Mouse (Mus musculus) liver, postnatal 0 days (tissue): ENCODE measurements around the gene Rapgef2. TPM values are rescaled to one million over a fixed set of nuclear protein-coding genes. Genes with fewer than 3 reads are reported as not detected.

Experiments
- ATAC-seq: fragments of 200-750 bp; cut with Nextera tagmentation; 2 replicates; pipeline ENCODE4 v1.8.0; 2017; ENCODE audit warnings: mild to moderate bottlenecking, moderate library complexity
- DNase-seq: peaks from one replicate; pipeline ENCODE4 v3.0.0-alpha.2; 2016
- H3K27ac ChIP-seq: fragments of 300-500 bp; sonication (generic); 2 replicates; pipeline ENCODE4 v1.5.1; 2014; ENCODE audit warnings: antibody characterized with exemption, moderate library complexity, mild to moderate bottlenecking, low read depth
- H3K27me3 ChIP-seq: fragments of 300-500 bp; sonication (generic); 2 replicates; pipeline ENCODE4 v1.6.1; 2014; ENCODE audit warnings: low read length, control low read depth, mixed read lengths; ENCODE audit not compliant: insufficient read depth
- H3K36me3 ChIP-seq: fragments of 300-500 bp; sonication (generic); replicated peaks from 2 replicates; pipeline ENCODE4 v1.6.1; 2014; ENCODE audit warnings: mild to moderate bottlenecking, control low read depth, low read length, moderate library complexity, mixed read lengths; ENCODE audit not compliant: insufficient read depth
- H3K4me1 ChIP-seq: fragments of 300-500 bp; sonication (generic); 2 replicates; pipeline ENCODE4 v1.6.1; 2014; ENCODE audit warnings: antibody characterized with exemption, mild to moderate bottlenecking, control low read depth; ENCODE audit not compliant: insufficient read depth
- H3K4me2 ChIP-seq: fragments of 300-500 bp; sonication (generic); 2 replicates; pipeline ENCODE4 v1.6.1; 2014; ENCODE audit warnings: low read depth, mild to moderate bottlenecking, low read length, moderate library complexity, mixed read lengths
- H3K4me3 ChIP-seq: fragments of 300-500 bp; sonication (generic); 2 replicates; pipeline ENCODE4 v1.5.1; 2014; ENCODE audit warnings: low read depth, low read length
- H3K9ac ChIP-seq: fragments of 300-500 bp; sonication (generic); replicated peaks from 2 replicates; pipeline ENCODE4 v1.6.1; 2014; ENCODE audit warnings: mild to moderate bottlenecking, moderate library complexity
- H3K9me3 ChIP-seq: fragments of 300-500 bp; sonication (generic); 2 replicates; pipeline ENCODE4 v1.6.1; 2016; ENCODE audit warnings: mild to moderate bottlenecking, control low read depth, low read length, mixed read lengths
- CTCF ChIP-seq: sonication (generic); IDR thresholded peaks from 2 replicates; pipeline ENCODE4 v1.5.1; 2016; ENCODE audit warnings: antibody characterized with exemption, low read depth
- EP300 ChIP-seq: IDR thresholded peaks from 2 replicates; pipeline ENCODE4 v1.6.1; 2016; ENCODE audit warnings: antibody characterized with exemption, low read depth, mild to moderate bottlenecking
- WGBS: fragments of 180-500 bp; shearing (Covaris S2); extraction: QIAGEN DNeasy Blood & Tissue Kit; methylation state at CpG from one replicate; pipeline ENCODE4 v1.1.7; 2014; ENCODE audit not compliant: insufficient replicate concordance; 5-methylcytosine and 5-hydroxymethylcytosine counted together
- polyA plus RNA-seq: library from polyadenylated mRNA; unstranded; fragments of >200 nt; fragmentation: Nextera tagmentation; extraction: Ambion mirVana; gene quantifications from 2 replicates; pipeline ENCODE4 v1.2.1, GENCODE M21; 2015

Rapgef2 gene
- polyA plus RNA-seq, 1 experiment from 2014 or later = 1.8 TPM

- H3K4me2 ChIP-seq = no peak overlapping the region
- no peak for DNase-seq
- no peaks in the 10 kb centered on the region for H3K27me3 ChIP-seq
- no peaks in the 10 kb centered on the region for H3K9me3 ChIP-seq
- TF ChIP-seq EP300 (no peak), CTCF (no peak)
- H3K27ac ChIP-seq = no peak overlapping the region
- no peak for ATAC-seq
- H3K9ac ChIP-seq = no peak overlapping the region
- H3K4me1 ChIP-seq = no peaks in the 10 kb centered on the region
- WGBS = 86% methylated on average over 1 of the region's 1 CpGs
- H3K4me3 ChIP-seq = no peak overlapping the region
- H3K36me3 ChIP-seq = 0 out of 2 replicates have a peak, but pooled peaks cover 3% of the 10 kb centered on the region
These were observed 98.4 kb downstream of the Rapgef2 start for GRCm38 (mm10) chr3:79187912-79188311.

- H3K9me3 ChIP-seq = no peaks in the 10 kb centered on the region
- H3K27ac ChIP-seq = peak overlapping the region; percentile 64; the same call in 1 of the 2 replicates
- H3K36me3 ChIP-seq = no peaks in the 10 kb centered on the region
- no peaks in the 10 kb centered on the region for H3K27me3 ChIP-seq
- TF ChIP-seq EP300 (no peak), CTCF (no peak)
- H3K4me2 ChIP-seq = no peak overlapping the region
- peaks cover 18% of the 10 kb centered on the region for H3K4me1 ChIP-seq
- no peak overlapping the region for H3K4me3 ChIP-seq
- 69% methylated on average over 3 of the region's 3 CpGs for WGBS
- H3K9ac ChIP-seq = no peak overlapping the region
- no peak for ATAC-seq
- DNase-seq = no peak
These were observed 104.0 kb downstream of the Rapgef2 start for GRCm38 (mm10) chr3:79182290-79182689.

- Histone ChIP-seq H3K4me1 (peaks cover 20% of the 10 kb centered on the region), H3K9ac (peak overlapping the region; percentile 34; the same call in 1 of the 2 replicates), H3K27ac (peak overlapping the region; percentile 64), H3K36me3 (no peaks in the 10 kb centered on the region), H3K4me2 (peak overlapping the region; percentile 58), H3K27me3 (no peaks in the 10 kb centered on the region), H3K4me3 (peak overlapping the region; percentile 10; the same call in 1 of the 2 replicates), H3K9me3 (no peaks in the 10 kb centered on the region)
- ATAC-seq (peak; percentile 57), DNase-seq (no peak)
- WGBS = 45% methylated on average over 24 of the region's 24 CpGs
- TF ChIP-seq EP300 (no peak), CTCF (0 out of 2 replicates have a peak, but pooled peaks have one; percentile 15)
These were observed 104.9 kb downstream of the Rapgef2 start for GRCm38 (mm10) chr3:79181248-79181991.

GRCm38 (mm10) chr3:79180086-79180485 lies 106.2 kb downstream of the Rapgef2 start:
- H3K27me3 ChIP-seq = no peaks in the 10 kb centered on the region
- H3K27ac ChIP-seq = no peak overlapping the region
- H3K4me2 ChIP-seq = peak overlapping the region; percentile 58; the same call in 1 of the 2 replicates
- TF ChIP-seq EP300 = no peak
- no peak for TF ChIP-seq CTCF
- no peak for DNase-seq
- ATAC-seq = no peak
- H3K9ac ChIP-seq = 0 out of 2 replicates have a peak overlapping the region, but pooled peaks have one; percentile 3
- peaks cover 20% of the 10 kb centered on the region for H3K4me1 ChIP-seq
- H3K36me3 ChIP-seq = no peaks in the 10 kb centered on the region
- no peak overlapping the region for H3K4me3 ChIP-seq
- 72% methylated on average over 8 of the region's 8 CpGs for WGBS
- H3K9me3 ChIP-seq = no peaks in the 10 kb centered on the region

GRCm38 (mm10) chr3:79179499-79180053 lies 106.7 kb downstream of the Rapgef2 start:
- no peak overlapping the region for H3K4me3 ChIP-seq
- TF ChIP-seq EP300 (no peak), CTCF (no peak)
- 91% methylated on average over 2 of the region's 2 CpGs for WGBS
- H3K27me3 ChIP-seq = no peaks in the 10 kb centered on the region
- H3K9ac ChIP-seq = no peak overlapping the region
- H3K4me1 ChIP-seq = peaks cover 20% of the 10 kb centered on the region
- no peaks in the 10 kb centered on the region for H3K9me3 ChIP-seq
- no peaks in the 10 kb centered on the region for H3K36me3 ChIP-seq
- ATAC-seq = no peak
- no peak for DNase-seq
- H3K27ac ChIP-seq = no peak overlapping the region
- 0 out of 2 replicates have a peak overlapping the region, but pooled peaks have one; percentile 58 for H3K4me2 ChIP-seq

- TF ChIP-seq EP300 = no peak
- TF ChIP-seq CTCF = no peak
- H3K36me3 ChIP-seq = no peaks in the 10 kb centered on the region
- WGBS = 53% methylated on average over 3 of the region's 3 CpGs
- H3K4me3 ChIP-seq = no peak overlapping the region
- H3K27me3 ChIP-seq = no peaks in the 10 kb centered on the region
- H3K27ac ChIP-seq = peak overlapping the region; percentile 80
- H3K9ac ChIP-seq = no peak overlapping the region
- DNase-seq = no peak
- H3K4me1 ChIP-seq = peaks cover 20% of the 10 kb centered on the region
- no peaks in the 10 kb centered on the region for H3K9me3 ChIP-seq
- no peak overlapping the region for H3K4me2 ChIP-seq
- ATAC-seq = no peak
These were observed 107.6 kb downstream of the Rapgef2 start for GRCm38 (mm10) chr3:79178708-79179107.
